Mouse (Mus musculus) lung, postnatal 0 days (tissue): Measurements from ENCODE around the gene P3h2.

Experiments
- CTCF ChIP-seq: IDR thresholded peaks from 2 replicates; pipeline ENCODE4 v1.5.1; 2016; ENCODE audit warnings: antibody characterized with exemption, mild to moderate bottlenecking
- EP300 ChIP-seq: IDR thresholded peaks from 2 replicates; pipeline ENCODE4 v1.6.1; 2016; ENCODE audit warnings: antibody characterized with exemption, mild to moderate bottlenecking, control low read depth

GRCm38 (mm10) chr16:25948067-25948466, 157.5 kb downstream of the P3h2 start:
- TF ChIP-seq EP300 = no peak
- no peak for TF ChIP-seq CTCF
